Mouse (Mus musculus) lung, postnatal 25 days (tissue): ENCODE results near the gene Krt28.

Source experiments
- DNase-seq: peaks from one replicate; pipeline ENCODE4 v3.0.0; 2022; ENCODE audit warnings: low spot score

Krt28 gene

GRCm38 (mm10) chr11:99364412-99364811 is 10.3 kb downstream of the Krt28 start:
- no peak for DNase-seq

- no peak for DNase-seq
These were observed 13.3 kb downstream of the Krt28 start for GRCm38 (mm10) chr11:99361423-99361822.

GRCm38 (mm10) chr11:99351004-99351403 is 23.7 kb downstream of the Krt28 start, which contains the start of gene Krt27:
Gene Krt27 (minus strand): TSS chr11:99351104.
- no peak for DNase-seq

- no peak for DNase-seq
These were observed 35.3 kb downstream of the Krt28 start for GRCm38 (mm10) chr11:99339299-99339847.

GRCm38 (mm10) chr11:99337866-99338265 is 36.8 kb downstream of the Krt28 start, which contains the start of gene Krt26:
Gene Krt26 (minus strand): TSS chr11:99337966.
- DNase-seq, result no peak

- DNase-seq, result no peak
These were observed 41.3 kb downstream of the Krt28 start for GRCm38 (mm10) chr11:99333426-99333825.

- no peak for DNase-seq
These were observed 45.0 kb downstream of the Krt28 start for GRCm38 (mm10) chr11:99329655-99330054.

- DNase-seq, result no peak
These were observed 51.9 kb downstream of the Krt28 start, which contains the start of gene Krt25 for GRCm38 (mm10) chr11:99322851-99323250. Gene Krt25 (minus strand): TSS chr11:99322951.

- DNase-seq, result no peak
These were observed 53.6 kb downstream of the Krt28 start for GRCm38 (mm10) chr11:99321094-99321493.

- no peak for DNase-seq
These were observed 55.6 kb downstream of the Krt28 start for GRCm38 (mm10) chr11:99319127-99319526.

GRCm38 (mm10) chr11:99316543-99316942 is 58.2 kb downstream of the Krt28 start:
- DNase-seq, result no peak
